Mouse (Mus musculus): ENCODE measurements around the gene Klf15. TPM values are rescaled to one million over a fixed set of nuclear protein-coding genes. Genes with fewer than 3 reads are reported as not detected.
A peak's percentile ranks its signal among the peaks of the same experiment; 100 is the strongest.

Klf15 gene
- polyA plus RNA-seq (2012; rRNA removed) (7.1 and 7.6 TPM in 2 replicates), polyA plus RNA-seq (2014; fragmentation: Nextera tagmentation; extraction: Ambion mirVana) (9.9 and 10.2 TPM in 2 replicates)

DNA sequence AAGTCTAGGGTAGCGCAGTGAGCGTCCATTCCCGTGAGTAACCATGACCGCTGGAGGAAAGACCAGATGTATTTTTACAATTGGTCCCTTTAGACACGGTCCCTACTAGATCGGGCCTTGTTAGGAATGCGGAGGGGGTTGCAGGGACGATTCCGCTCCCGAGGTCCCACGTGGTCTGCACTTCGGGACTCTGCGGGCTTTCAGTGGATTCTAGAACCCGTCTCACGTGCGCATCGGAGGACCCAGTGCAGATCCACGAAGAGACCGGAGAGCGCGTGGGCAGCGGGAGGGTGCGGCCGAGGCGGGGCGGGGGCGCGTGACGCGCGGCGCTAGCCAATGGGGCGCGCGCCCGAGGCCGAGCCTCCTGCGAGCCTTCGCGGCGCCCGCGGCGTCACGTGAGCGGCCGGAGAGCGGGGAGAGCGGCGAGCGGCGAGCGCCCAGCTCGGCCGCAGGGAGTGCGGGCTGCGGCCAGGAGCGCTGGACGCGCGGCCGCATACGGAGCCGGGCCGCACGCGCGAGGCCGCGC, at the start of gene Klf15:
Gene Klf15, plus strand, starts transcription at position 396 of the 526 bp plus-strand sequence.
- under 1% methylated on average over 70 of the region's 70 CpGs for WGBS (ENCODE audit: insufficient replicate concordance)
- peaks cover 21% of the 10 kb centered on the region for H3K27me3 ChIP-seq (ENCODE audit: control insufficient read depth, insufficient read depth, low read length)
- TF ChIP-seq EP300 (IDR thresholded peaks at IDR 0.05; ENCODE audit: low read depth) (no peak), CTCF (IDR thresholded peaks at IDR 0.05; ENCODE audit: low read depth) (no peak)

DNA sequence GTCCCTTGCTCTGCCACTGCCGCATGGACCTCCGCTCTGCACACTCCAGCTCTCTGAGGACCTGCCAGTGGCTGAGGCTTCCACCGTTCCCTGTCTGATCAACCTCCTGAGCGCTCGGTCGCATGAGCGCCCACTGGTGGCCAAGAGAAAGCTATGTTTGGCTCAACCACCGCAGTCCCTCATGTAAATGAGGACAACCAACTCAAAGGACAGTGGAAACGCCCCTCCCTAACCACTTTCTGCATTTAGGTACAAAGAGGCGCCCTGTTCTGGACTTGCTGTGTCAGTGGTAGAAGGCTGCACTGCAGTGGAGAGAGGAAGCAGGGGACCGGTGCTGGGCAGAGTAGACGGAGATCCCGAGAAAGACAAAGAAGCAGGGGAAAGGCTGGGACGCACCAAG, 39.8 kb upstream of the Klf15 start:
- H3K4me3 ChIP-seq (ENCODE audit: insufficient read depth in 1 of 2, low read depth in 2 of 2, low read length in 2 of 2): peak overlapping the region in 1 of 2 experiments; percentile 11; a peak in 1 of 4 replicates
- H3K4me2 ChIP-seq (ENCODE audit: low read depth): peak overlapping the region; percentile 36
- H3K27me3 ChIP-seq (ENCODE audit: control insufficient read depth, insufficient read depth, low read length): peaks cover 1% of the 10 kb centered on the region
- DNase-seq (ENCODE audit: low read depth in 3 of 3, low spot score in 3 of 3) (peak; percentile 43 to 54 (median 50)), ATAC-seq (ENCODE audit: insufficient read depth) (peak; percentile 81)
- no peaks in the 10 kb centered on the region for H3K9me3 ChIP-seq (ENCODE audit: control insufficient read depth, low read length)
- no peaks in the 10 kb centered on the region for H3K36me3 ChIP-seq (replicated peaks; ENCODE audit: control insufficient read depth, insufficient read depth, low read depth)
- no peak for TF ChIP-seq EP300 (IDR thresholded peaks at IDR 0.05; ENCODE audit: low read depth)
- TF ChIP-seq CTCF (IDR thresholded peaks at IDR 0.05; ENCODE audit: low read depth): peak; percentile 94
- no peak overlapping the region for H3K9ac ChIP-seq (replicated peaks)
- H3K27ac ChIP-seq: no peak overlapping the region
- H3K4me1 ChIP-seq (replicated peaks; ENCODE audit: control insufficient read depth in 2 of 2, insufficient read depth in 2 of 2, low read length in 1 of 2): no peaks in the 10 kb centered on the region
- 6% methylated on average over 14 of the region's 14 CpGs for WGBS (ENCODE audit: insufficient replicate concordance)

More for the DNA sequence above, at the start of gene Klf15:
- DNase-seq (ENCODE audit: low read depth in 3 of 3, low spot score in 3 of 3): no peak
- Histone ChIP-seq H3K36me3 (replicated peaks; ENCODE audit: control insufficient read depth, insufficient read depth, low read depth) (no peaks in the 10 kb centered on the region), H3K4me3 (ENCODE audit: insufficient read depth in 1 of 2, low read depth in 2 of 2, low read length in 2 of 2) (peak within 1 kb of the TSS; percentile 54 to 55), H3K4me2 (ENCODE audit: low read depth) (peak within 1 kb of the TSS; percentile 61), H3K9ac (replicated peaks) (no peak within 1 kb of the TSS; the same call in 1 of the 2 replicates), H3K9me3 (ENCODE audit: control insufficient read depth, low read length) (no peaks in the 10 kb centered on the region), H3K4me1 (replicated peaks; ENCODE audit: control insufficient read depth in 2 of 2, insufficient read depth in 2 of 2, low read length in 1 of 2) (peaks cover 0 to 5% of the 10 kb centered on the region in 2 experiments; a peak in 1 of 4 replicates), H3K27ac (no peak within 1 kb of the TSS)
- ATAC-seq (ENCODE audit: insufficient read depth): peak; percentile 19

DNA sequence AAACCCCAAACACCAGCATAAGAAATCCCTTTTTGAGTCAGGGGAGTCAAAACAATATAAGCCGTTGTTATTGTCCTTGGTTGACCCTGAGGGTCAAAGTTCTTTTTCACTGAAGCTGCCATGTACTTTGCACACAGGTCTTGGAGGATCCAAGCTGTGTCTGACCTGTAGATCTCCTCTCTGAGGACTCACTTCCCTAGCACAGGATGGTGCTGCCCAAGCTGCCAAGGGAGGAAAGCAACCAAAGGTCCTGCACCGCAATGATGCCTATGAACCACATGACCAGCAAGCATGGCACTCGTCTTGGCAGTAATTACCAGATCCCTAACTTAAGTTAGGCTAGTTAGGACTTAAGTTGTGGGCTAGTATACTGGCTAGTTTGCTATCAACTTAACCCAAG, 37.0 kb upstream of the Klf15 start:
- H3K9ac ChIP-seq (replicated peaks): no peak overlapping the region
- ATAC-seq (ENCODE audit: insufficient read depth) (no peak), DNase-seq (ENCODE audit: low read depth in 3 of 3, low spot score in 3 of 3) (no peak)
- H3K9me3 ChIP-seq (ENCODE audit: control insufficient read depth, low read length): no peaks in the 10 kb centered on the region
- 63% methylated on average over 3 of the region's 3 CpGs for WGBS (ENCODE audit: insufficient replicate concordance)
- no peak for TF ChIP-seq CTCF (IDR thresholded peaks at IDR 0.05; ENCODE audit: low read depth)
- H3K4me3 ChIP-seq (ENCODE audit: insufficient read depth in 1 of 2, low read depth in 2 of 2, low read length in 2 of 2): no peak overlapping the region
- no peaks in the 10 kb centered on the region for H3K36me3 ChIP-seq (replicated peaks; ENCODE audit: control insufficient read depth, insufficient read depth, low read depth)
- no peak overlapping the region for H3K27ac ChIP-seq
- H3K27me3 ChIP-seq (ENCODE audit: control insufficient read depth, insufficient read depth, low read length): peaks cover 4% of the 10 kb centered on the region
- no peak overlapping the region for H3K4me2 ChIP-seq (ENCODE audit: low read depth)
- no peaks in the 10 kb centered on the region for H3K4me1 ChIP-seq (replicated peaks; ENCODE audit: control insufficient read depth in 2 of 2, insufficient read depth in 2 of 2, low read length in 1 of 2)

DNA sequence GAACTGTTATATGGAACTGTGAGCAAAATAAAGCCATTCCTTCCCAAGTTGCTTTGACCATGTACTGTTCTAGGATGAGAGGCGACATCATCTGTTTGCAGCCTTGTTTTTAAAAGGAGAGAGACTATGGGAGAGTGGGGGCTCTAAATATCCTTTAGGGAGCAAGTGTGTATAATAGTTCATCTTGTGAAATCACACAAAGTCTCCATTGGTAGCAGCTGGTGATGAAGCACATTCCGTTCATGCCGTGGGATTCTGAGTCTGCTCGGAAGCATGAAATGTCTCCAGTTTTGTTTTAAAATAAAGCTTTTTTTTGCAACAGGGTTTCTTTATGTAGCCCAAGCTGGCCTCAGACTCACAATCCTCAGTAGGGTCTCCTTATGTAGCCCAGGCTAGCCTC, 36.4 kb upstream of the Klf15 start:
- TF ChIP-seq CTCF (IDR thresholded peaks at IDR 0.05; ENCODE audit: low read depth): no peak
- no peak for TF ChIP-seq EP300 (IDR thresholded peaks at IDR 0.05; ENCODE audit: low read depth)
- no peak overlapping the region for H3K9ac ChIP-seq (replicated peaks)
- H3K27ac ChIP-seq: no peak overlapping the region
- ATAC-seq (ENCODE audit: insufficient read depth) (no peak), DNase-seq (ENCODE audit: low read depth in 3 of 3, low spot score in 3 of 3) (no peak)
- H3K36me3 ChIP-seq (replicated peaks; ENCODE audit: control insufficient read depth, insufficient read depth, low read depth): no peaks in the 10 kb centered on the region
- H3K4me3 ChIP-seq (ENCODE audit: insufficient read depth in 1 of 2, low read depth in 2 of 2, low read length in 2 of 2): no peak overlapping the region
- no peaks in the 10 kb centered on the region for H3K4me1 ChIP-seq (replicated peaks; ENCODE audit: control insufficient read depth in 2 of 2, insufficient read depth in 2 of 2, low read length in 1 of 2)
- H3K4me2 ChIP-seq (ENCODE audit: low read depth): no peak overlapping the region
- 77% methylated on average over 4 of the region's 4 CpGs for WGBS (ENCODE audit: insufficient replicate concordance)
- H3K27me3 ChIP-seq (ENCODE audit: control insufficient read depth, insufficient read depth, low read length): peaks cover 4% of the 10 kb centered on the region
- H3K9me3 ChIP-seq (ENCODE audit: control insufficient read depth, low read length): no peaks in the 10 kb centered on the region

DNA sequence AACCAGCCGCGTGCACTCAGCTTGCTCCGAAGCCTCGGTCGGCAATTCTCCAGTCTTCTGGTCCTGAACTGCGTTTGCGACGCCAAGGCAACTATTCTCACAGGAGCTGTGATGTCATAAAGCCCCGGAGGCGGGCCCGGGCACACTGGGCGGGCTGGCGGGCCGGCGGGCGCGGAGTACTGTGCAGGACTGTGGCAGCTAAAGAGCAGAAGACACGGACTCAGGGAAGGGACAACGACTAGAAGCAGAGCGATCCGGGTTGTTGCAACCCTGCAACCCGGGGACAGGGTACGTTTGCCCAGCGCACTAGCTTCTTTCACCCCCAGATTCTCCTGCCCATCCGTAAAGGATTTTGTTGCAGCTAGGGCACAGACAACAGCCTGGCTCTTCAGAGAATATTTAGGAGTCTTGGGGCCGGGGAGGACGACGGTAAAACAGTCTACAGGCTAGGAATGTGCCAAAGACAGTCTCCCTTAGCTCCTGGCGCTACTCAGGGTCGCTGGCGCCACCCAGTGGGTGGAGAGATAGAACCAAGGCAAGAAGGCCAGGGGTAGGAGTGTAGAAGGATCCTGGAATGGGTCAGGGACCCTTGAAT, 33.9 kb upstream of the Klf15 start, which contains the start of gene Cfap100:
Gene Cfap100, minus strand, starts transcription at position 418 of the 595 bp plus-strand sequence.
- under 1% methylated on average over 31 of the region's 31 CpGs for WGBS (ENCODE audit: insufficient replicate concordance)
- DNase-seq (ENCODE audit: low read depth in 3 of 3, low spot score in 3 of 3) (no peak), ATAC-seq (ENCODE audit: insufficient read depth) (peak; percentile 68)
- no peak within 1 kb of the TSS for H3K9ac ChIP-seq (replicated peaks)
- peak within 1 kb of the TSS; percentile 56 for H3K4me2 ChIP-seq (ENCODE audit: low read depth)
- H3K9me3 ChIP-seq (ENCODE audit: control insufficient read depth, low read length): no peaks in the 10 kb centered on the region
- peaks cover 4% of the 10 kb centered on the region for H3K27me3 ChIP-seq (ENCODE audit: control insufficient read depth, insufficient read depth, low read length)
- TF ChIP-seq CTCF (IDR thresholded peaks at IDR 0.05; ENCODE audit: low read depth) (peak; percentile 69), EP300 (IDR thresholded peaks at IDR 0.05; ENCODE audit: low read depth) (no peak)
- H3K4me1 ChIP-seq (replicated peaks; ENCODE audit: control insufficient read depth in 2 of 2, insufficient read depth in 2 of 2, low read length in 1 of 2): no peaks in the 10 kb centered on the region
- no peak within 1 kb of the TSS for H3K27ac ChIP-seq
- peak within 1 kb of the TSS; percentile 30 to 40; a peak in 3 of 4 replicates for H3K4me3 ChIP-seq (ENCODE audit: insufficient read depth in 1 of 2, low read depth in 2 of 2, low read length in 2 of 2)
- no peaks in the 10 kb centered on the region for H3K36me3 ChIP-seq (replicated peaks; ENCODE audit: control insufficient read depth, insufficient read depth, low read depth)

All from liver, embryonic 14.5 days (tissue).